Mouse (Mus musculus): Measurements from ENCODE around the gene Igfn1. TPM values are rescaled to one million over a fixed set of nuclear protein-coding genes. Genes with fewer than 3 reads are reported as not detected.

The Igfn1 gene
- polyA plus RNA-seq, 1 experiment from 2014 or later = not detected

DNA sequence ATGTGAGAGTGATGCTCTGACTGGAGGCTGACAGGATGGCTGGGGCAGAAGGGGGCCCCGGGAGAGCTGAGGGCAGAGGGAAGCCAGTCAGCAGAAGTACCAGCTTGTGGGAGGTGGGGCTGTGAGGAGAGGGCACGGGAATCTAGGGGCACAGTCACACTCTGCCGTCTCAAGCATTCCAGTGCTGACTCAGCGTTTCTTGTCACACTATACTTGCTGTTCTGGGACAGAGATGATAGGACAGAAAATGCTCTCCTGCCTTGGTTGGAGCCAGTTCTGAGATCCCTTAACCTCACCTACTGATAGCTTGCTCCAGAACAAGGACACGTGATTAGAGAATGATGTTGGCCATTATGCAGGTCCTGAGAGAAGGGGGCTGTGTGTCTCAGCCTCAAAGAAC is 43.0 kb downstream of the Igfn1 start:
- H3K27me3 ChIP-seq = peaks cover 25% of the 10 kb centered on the region
- no peaks in the 10 kb centered on the region for H3K36me3 ChIP-seq
- H3K4me2 ChIP-seq = no peak overlapping the region
- H3K27ac ChIP-seq = no peak overlapping the region
- no peaks in the 10 kb centered on the region for H3K9me3 ChIP-seq (replicated peaks)
- no peak for ATAC-seq (replicated peaks; ENCODE audit: insufficient number of reproducible peaks, insufficient read depth, low FRiP score, low read depth)
- H3K9ac ChIP-seq = no peak overlapping the region
- no peaks in the 10 kb centered on the region for H3K4me1 ChIP-seq (replicated peaks)
- H3K4me3 ChIP-seq = no peak overlapping the region
- 36% methylated on average over 5 of the region's 5 CpGs for WGBS

DNA sequence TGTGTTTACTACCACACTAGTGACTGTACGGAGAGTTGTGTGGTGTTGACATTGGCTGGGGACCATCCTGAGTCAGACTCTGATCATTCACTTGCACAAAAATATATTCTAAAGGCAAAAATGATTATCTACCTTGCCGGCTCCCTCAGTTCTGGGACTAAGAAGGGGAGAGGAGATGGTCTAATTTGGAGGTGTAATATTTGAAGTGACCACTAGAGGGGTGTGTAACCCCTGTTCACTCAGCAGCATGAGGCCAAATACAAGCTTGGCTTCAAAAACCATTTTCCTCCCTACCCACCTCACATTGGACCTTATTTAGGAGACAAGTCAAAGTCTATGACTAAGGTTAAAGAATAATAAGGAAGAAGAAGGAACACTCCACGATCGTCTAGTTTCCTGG is 47.7 kb downstream of the Igfn1 start:
- no peaks in the 10 kb centered on the region for H3K4me1 ChIP-seq (replicated peaks)
- 32% methylated on average over 4 of the region's 4 CpGs for WGBS
- H3K27ac ChIP-seq = no peak overlapping the region
- ATAC-seq (replicated peaks; ENCODE audit: insufficient number of reproducible peaks, insufficient read depth, low FRiP score, low read depth) = no peak
- H3K4me3 ChIP-seq = no peak overlapping the region
- H3K4me2 ChIP-seq = no peak overlapping the region
- H3K27me3 ChIP-seq = peaks cover 16% of the 10 kb centered on the region
- no peaks in the 10 kb centered on the region for H3K9me3 ChIP-seq (replicated peaks)
- H3K9ac ChIP-seq = no peak overlapping the region
- H3K36me3 ChIP-seq = no peaks in the 10 kb centered on the region

DNA sequence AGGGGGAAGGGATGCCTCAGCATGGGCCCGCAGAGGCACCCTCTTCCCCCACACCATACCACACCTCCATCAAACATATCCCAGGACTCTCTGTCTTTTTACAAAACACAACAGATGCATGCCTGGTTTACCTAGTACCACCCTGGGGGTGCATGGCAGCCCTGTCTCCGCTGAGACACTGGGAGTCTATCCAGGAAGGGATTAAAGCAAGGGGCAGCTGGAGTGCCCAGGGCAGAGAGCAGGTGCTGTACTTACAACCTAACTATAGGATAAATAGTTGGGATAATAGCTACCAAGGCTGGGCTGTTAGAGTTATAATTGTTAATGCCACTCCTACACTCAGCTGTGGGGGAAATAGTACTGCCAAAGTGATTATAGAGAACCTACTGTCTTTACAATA is 57.3 kb downstream of the Igfn1 start:
- Histone ChIP-seq H3K4me1 (replicated peaks) (0 out of 2 replicates have a peak, but pooled peaks cover 6% of the 10 kb centered on the region), H3K36me3 (no peaks in the 10 kb centered on the region), H3K27ac (no peak overlapping the region), H3K27me3 (peaks cover 21% of the 10 kb centered on the region), H3K4me2 (no peak overlapping the region), H3K4me3 (no peak overlapping the region), H3K9me3 (replicated peaks) (no peaks in the 10 kb centered on the region), H3K9ac (no peak overlapping the region)
- ATAC-seq (replicated peaks; ENCODE audit: insufficient number of reproducible peaks, insufficient read depth, low FRiP score, low read depth) = no peak
- WGBS = 64% methylated on average over 2 of the region's 2 CpGs

DNA sequence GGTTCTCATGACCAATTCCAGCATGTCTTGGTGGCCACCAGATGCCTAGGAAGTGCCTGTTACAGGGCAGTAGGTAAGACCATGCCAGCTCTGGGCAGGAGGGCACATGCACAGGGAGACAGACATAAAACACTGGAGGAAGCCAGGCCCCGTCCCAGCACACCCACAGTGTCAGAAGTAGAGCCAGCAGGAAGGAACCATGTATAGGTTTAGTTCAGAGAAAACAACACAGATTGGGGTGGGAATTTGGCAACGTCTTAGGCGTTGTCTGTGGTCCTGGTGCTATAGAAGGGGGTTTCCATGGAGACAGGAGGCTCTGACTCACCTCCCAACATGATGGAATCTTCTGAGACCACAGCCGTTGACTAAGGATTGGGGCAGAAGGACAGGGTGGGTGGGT is 59.9 kb downstream of the Igfn1 start:
- Histone ChIP-seq H3K9me3 (replicated peaks) (no peaks in the 10 kb centered on the region), H3K27ac (no peak overlapping the region), H3K4me1 (replicated peaks) (0 out of 2 replicates have a peak, but pooled peaks cover 6% of the 10 kb centered on the region), H3K4me2 (no peak overlapping the region), H3K9ac (no peak overlapping the region), H3K36me3 (no peaks in the 10 kb centered on the region), H3K4me3 (no peak overlapping the region), H3K27me3 (peaks cover 30% of the 10 kb centered on the region)
- WGBS = 54% methylated on average over 4 of the region's 4 CpGs
- ATAC-seq (replicated peaks; ENCODE audit: insufficient number of reproducible peaks, insufficient read depth, low FRiP score, low read depth) = no peak

DNA sequence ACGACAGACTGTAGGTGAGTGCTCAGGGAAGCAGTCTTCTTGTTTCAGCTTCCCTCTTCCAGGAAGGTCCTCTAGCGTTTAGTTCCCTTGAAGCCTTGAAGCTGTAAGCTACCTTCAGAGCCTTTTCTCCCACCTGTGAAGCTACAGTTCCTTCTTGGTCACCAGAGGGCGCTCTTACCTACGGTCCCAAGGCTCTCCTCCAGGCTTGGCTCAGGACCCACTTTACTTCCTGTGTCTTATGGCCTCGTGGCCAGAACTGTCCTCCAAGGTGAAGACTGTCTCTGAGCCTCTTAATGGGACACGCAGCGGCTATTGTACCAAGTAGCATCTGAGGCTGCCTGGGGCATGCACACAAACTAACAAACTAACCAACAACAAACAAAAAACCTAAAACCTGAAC is 60.4 kb downstream of the Igfn1 start:
- no peaks in the 10 kb centered on the region for H3K36me3 ChIP-seq
- H3K9me3 ChIP-seq (replicated peaks) = no peaks in the 10 kb centered on the region
- ATAC-seq (replicated peaks; ENCODE audit: insufficient number of reproducible peaks, insufficient read depth, low FRiP score, low read depth) = no peak
- no peak overlapping the region for H3K4me3 ChIP-seq
- no peak overlapping the region for H3K4me2 ChIP-seq
- WGBS = 11% methylated on average over 7 of the region's 7 CpGs
- no peak overlapping the region for H3K27ac ChIP-seq
- peaks cover 30% of the 10 kb centered on the region for H3K27me3 ChIP-seq
- H3K9ac ChIP-seq = no peak overlapping the region
- 0 out of 2 replicates have a peak, but pooled peaks cover 6% of the 10 kb centered on the region for H3K4me1 ChIP-seq (replicated peaks)

DNA sequence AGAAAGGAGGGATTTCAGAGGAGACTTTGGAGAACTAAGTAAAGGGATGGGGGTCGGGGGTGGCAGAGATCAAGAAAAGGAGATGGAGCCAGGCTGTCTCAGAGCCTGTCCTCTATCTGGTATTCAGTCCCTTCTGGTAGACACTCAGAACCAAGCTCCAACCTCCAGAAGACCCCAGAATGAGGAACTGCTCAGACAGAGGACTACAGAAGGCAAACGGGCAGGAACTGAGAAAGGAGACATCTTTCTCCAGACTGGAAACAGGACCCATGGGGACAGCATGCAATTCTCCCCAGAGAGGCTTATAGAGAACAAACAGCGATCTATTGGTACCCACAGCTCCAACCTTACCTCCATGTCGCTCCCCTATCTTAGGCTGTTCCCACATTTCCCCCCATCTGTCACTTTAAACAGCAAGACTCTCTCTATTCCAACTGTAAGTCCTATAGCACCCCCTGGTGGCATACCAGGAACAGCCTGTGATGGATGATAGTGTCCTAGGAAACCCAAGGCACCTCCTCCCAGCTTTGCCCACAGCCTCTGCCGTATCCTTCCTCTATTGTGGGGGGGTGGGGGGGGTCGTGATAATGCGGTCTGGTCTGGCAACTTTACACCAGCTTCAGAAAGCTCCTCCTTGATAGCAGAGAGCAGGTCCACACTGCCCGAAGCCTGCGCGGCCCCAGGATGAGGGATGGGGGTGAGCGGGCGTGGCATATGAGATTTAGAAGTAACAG is 61.4 kb downstream of the Igfn1 start:
- H3K9ac ChIP-seq = no peak overlapping the region
- ATAC-seq (replicated peaks; ENCODE audit: insufficient number of reproducible peaks, insufficient read depth, low FRiP score, low read depth) = peak; percentile 28; the same call in 1 of the 2 replicates
- whole genome bisulfite sequencing = 38% methylated on average over 12 of the region's 12 CpGs
- H3K9me3 ChIP-seq (replicated peaks) = no peaks in the 10 kb centered on the region
- H3K36me3 ChIP-seq = no peaks in the 10 kb centered on the region
- peaks cover 30% of the 10 kb centered on the region for H3K27me3 ChIP-seq
- no peak overlapping the region for H3K4me3 ChIP-seq
- 0 out of 2 replicates have a peak, but pooled peaks cover 6% of the 10 kb centered on the region for H3K4me1 ChIP-seq (replicated peaks)
- H3K4me2 ChIP-seq = no peak overlapping the region
- no peak overlapping the region for H3K27ac ChIP-seq

DNA sequence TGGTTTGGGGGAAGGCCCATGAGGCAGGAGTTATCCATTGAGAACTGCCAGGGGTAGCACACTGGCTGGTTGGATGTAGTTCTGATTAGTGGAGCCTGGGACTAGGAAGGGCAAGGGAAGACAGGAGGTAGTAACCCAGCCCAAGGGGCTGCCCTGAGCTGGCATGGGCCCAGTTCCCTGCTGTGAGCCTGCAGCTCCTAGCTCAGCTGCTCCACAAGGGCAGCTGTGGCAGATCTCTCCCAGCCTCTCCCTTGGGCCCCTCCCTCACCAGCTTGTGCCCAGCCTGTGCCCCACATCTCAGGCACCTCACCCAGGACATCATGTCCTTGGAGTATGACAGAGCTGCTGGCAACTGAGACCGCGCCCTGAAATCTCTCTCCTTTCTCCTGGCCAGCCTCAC is 62.4 kb downstream of the Igfn1 start:
- Histone ChIP-seq H3K4me1 (replicated peaks) (0 out of 2 replicates have a peak, but pooled peaks cover 6% of the 10 kb centered on the region), H3K27ac (no peak overlapping the region), H3K9ac (no peak overlapping the region), H3K4me2 (no peak overlapping the region), H3K36me3 (no peaks in the 10 kb centered on the region), H3K9me3 (replicated peaks) (no peaks in the 10 kb centered on the region), H3K4me3 (no peak overlapping the region), H3K27me3 (peaks cover 30% of the 10 kb centered on the region)
- ATAC-seq (replicated peaks; ENCODE audit: insufficient number of reproducible peaks, insufficient read depth, low FRiP score, low read depth) = no peak
- 83% methylated on average over 2 of the region's 2 CpGs for WGBS

DNA sequence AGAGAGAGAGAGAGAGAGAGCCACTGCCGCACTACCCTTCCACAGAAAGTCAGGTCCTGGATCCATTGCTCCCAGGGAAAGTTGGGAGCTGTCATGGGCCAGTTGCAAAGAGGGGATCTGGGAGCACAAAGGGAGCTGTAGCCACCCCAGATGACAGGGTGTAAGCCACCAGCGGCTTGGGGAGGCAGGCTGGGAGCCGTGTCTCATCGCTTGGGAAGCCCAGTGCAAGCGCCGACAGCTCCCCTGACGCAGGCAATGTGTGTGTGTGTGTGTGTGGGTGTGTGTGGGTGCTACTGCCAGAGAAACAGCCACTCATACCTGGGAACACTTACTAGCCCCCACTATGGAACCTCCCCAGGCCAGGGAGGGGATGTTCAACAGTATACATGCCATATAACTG is 64.0 kb downstream of the Igfn1 start:
- 17% methylated on average over 7 of the region's 7 CpGs for WGBS
- H3K4me3 ChIP-seq = no peak overlapping the region
- no peak overlapping the region for H3K9ac ChIP-seq
- H3K36me3 ChIP-seq = no peaks in the 10 kb centered on the region
- H3K27me3 ChIP-seq = peaks cover 30% of the 10 kb centered on the region
- 0 out of 2 replicates have a peak, but pooled peaks cover 11% of the 10 kb centered on the region for H3K4me1 ChIP-seq (replicated peaks)
- no peaks in the 10 kb centered on the region for H3K9me3 ChIP-seq (replicated peaks)
- no peak overlapping the region for H3K4me2 ChIP-seq
- ATAC-seq (replicated peaks; ENCODE audit: insufficient number of reproducible peaks, insufficient read depth, low FRiP score, low read depth) = no peak
- H3K27ac ChIP-seq = no peak overlapping the region

DNA sequence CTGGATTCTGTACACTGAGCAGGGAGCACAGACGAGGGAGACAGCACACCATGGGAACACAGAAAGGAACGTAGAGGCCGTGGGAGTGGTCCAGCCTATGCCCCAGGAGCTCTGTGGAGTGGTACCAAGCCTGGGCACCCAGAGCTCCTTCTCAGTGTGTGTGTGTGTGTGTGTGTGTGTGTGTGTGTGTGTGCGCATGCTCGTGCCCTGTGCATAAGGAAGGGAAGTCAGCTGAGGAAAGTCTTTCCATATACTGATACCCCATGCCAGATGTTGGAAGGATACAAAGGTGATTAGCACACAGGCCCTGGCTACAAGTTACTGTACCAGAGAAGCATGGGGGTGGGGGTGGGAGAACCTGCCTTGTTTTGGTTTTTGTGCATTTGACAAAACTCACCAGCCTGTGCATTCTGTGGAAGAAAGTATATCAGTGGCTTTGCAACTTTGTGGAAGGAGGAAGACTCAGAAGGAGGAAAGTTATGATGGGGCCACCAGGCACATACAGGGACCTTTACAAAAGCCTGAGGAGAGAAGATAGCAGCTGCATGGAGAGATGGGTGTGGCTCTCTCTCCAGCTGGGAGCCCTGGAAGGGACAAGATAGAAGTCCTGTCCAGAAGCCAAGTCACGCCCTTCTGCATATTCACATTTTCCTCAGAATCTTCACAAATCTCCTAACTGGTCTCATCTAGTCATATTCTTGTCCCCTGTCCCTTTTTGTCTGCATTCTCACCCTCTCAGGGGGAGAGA is 64.7 kb downstream of the Igfn1 start:
- H3K4me3 ChIP-seq = no peak overlapping the region
- no peaks in the 10 kb centered on the region for H3K36me3 ChIP-seq
- 61% methylated on average over 6 of the region's 6 CpGs for WGBS
- H3K27ac ChIP-seq = no peak overlapping the region
- H3K27me3 ChIP-seq = peaks cover 30% of the 10 kb centered on the region
- no peak overlapping the region for H3K4me2 ChIP-seq
- H3K9ac ChIP-seq = no peak overlapping the region
- H3K4me1 ChIP-seq (replicated peaks) = 0 out of 2 replicates have a peak, but pooled peaks cover 11% of the 10 kb centered on the region
- no peak for ATAC-seq (replicated peaks; ENCODE audit: insufficient number of reproducible peaks, insufficient read depth, low FRiP score, low read depth)
- no peaks in the 10 kb centered on the region for H3K9me3 ChIP-seq (replicated peaks)

DNA sequence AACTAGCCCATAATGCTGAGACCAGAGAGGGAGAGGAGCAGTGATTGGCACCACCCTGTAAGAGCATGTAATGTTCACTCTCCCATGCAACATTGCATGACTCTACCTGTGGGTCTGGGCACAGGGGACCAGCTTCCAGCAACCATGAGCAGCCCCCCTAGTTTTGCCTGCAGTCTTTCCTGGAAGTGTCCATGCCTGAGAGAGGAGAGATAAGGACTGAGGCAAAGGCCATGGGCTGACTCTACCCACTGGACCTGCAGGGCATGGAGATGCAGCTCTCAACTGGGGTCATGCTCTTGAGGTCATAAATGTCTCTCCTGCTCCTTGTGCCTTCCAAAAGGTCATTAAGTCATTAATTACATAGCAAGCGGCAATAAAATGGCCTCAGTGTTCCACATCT is 70.1 kb downstream of the Igfn1 start:
- Histone ChIP-seq H3K27me3 (no peaks in the 10 kb centered on the region; the same call in 1 of the 2 replicates), H3K27ac (no peak overlapping the region), H3K9ac (no peak overlapping the region), H3K4me2 (no peak overlapping the region), H3K9me3 (replicated peaks) (no peaks in the 10 kb centered on the region), H3K4me1 (replicated peaks) (0 out of 2 replicates have a peak, but pooled peaks cover 5% of the 10 kb centered on the region), H3K36me3 (no peaks in the 10 kb centered on the region), H3K4me3 (no peak overlapping the region)
- WGBS = 65% methylated on average over 1 of the region's 1 CpGs
- no peak for ATAC-seq (replicated peaks; ENCODE audit: insufficient number of reproducible peaks, insufficient read depth, low FRiP score, low read depth)

DNA sequence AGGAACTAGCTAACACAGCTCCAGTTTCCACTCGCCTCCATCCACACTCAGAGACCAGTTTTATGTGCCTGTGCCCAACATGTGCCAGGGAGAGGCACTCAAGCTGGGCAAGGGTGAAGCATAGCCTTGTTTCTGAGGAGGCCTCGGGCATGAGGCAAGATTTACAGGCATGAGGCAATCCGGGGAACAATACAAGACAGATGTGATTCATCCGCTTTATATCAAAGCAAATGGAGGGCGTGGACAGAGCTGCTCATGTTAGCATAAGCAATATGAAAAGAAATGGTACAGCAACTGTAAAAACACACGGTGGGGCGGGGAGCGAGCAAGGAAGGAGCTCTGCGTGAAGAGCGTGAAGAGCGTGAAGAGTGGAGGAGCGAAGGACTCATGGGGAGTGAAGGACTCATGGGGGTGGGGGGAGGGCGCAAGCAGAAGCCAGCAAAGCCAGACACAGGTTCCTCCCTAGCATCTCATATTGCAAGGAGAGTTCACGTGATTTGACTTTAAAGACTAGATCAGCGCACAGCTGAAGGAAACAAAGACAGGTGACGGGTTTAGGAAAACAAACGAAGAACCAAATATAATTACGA is 72.3 kb downstream of the Igfn1 start:
- Histone ChIP-seq H3K4me3 (no peak overlapping the region), H3K36me3 (no peaks in the 10 kb centered on the region), H3K9ac (no peak overlapping the region), H3K27ac (no peak overlapping the region), H3K4me2 (no peak overlapping the region), H3K9me3 (replicated peaks) (no peaks in the 10 kb centered on the region), H3K27me3 (no peaks in the 10 kb centered on the region), H3K4me1 (replicated peaks) (0 out of 2 replicates have a peak, but pooled peaks cover 5% of the 10 kb centered on the region)
- 74% methylated on average over 18 of the region's 18 CpGs for WGBS
- no peak for ATAC-seq (replicated peaks; ENCODE audit: insufficient number of reproducible peaks, insufficient read depth, low FRiP score, low read depth)

Data from heart, embryonic 15.5 days (tissue).